Mouse (Mus musculus) erythroblast, embryonic 14.5 days (primary cell): ENCODE measurements around the gene Rnf113a2.

Experiments
- GATA1 ChIP-seq: IDR thresholded peaks from 2 replicates; pipeline ENCODE4 v1.6.1; 2012; ENCODE audit warnings: low read length, inconsistent platforms, mixed read lengths
- TAL1 ChIP-seq: IDR thresholded peaks from 3 replicates; pipeline ENCODE4 v1.6.1; 2012; ENCODE audit warnings: low read length, inconsistent platforms, mixed read lengths

- TF ChIP-seq GATA1 (no peak), TAL1 (no peak)
Measured at GRCm38 (mm10) chr12:84450718-84451646, 34.0 kb downstream of the Rnf113a2 start, which contains the start of the genes Aldh6a1 and Lin52.
